Mouse (Mus musculus): Measurements from ENCODE around the gene Sema3b. TPM values are rescaled to one million over a fixed set of nuclear protein-coding genes. Genes with fewer than 3 reads are reported as not detected.

The Sema3b gene
- polyA plus RNA-seq, 1 experiment from 2014 or later = 3.4 TPM

DNA sequence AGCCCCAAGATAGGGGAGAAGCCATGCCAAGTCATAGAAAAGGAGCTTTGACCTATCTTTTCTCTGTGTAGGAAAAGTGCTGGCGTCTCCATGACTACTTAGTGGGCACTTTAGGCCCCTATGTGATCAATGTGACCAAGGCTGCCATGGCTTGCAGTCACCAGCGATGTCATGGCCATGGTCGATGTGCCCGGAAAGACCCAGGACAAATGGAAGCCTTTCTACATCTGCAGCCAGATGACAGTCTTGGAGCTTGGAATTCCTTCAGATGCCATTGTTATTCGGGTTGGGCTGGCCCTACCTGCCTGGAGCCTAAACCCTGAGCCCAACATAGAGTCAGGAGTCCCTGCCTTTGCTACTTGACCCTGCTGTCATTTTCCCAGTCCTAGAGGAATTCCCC, 22.5 kb downstream of the Sema3b start:
- DNase-seq (ENCODE audit: low spot score) = no peak
- no peaks in the 10 kb centered on the region for H3K9me3 ChIP-seq (ENCODE audit: control insufficient read depth, low read length)
- ATAC-seq (ENCODE audit: insufficient number of reproducible peaks, low FRiP score, low TSS enrichment, low read depth) = no peak
- no peak overlapping the region for H3K9ac ChIP-seq (ENCODE audit: low read length)
- 90% methylated on average over 5 of the region's 5 CpGs for WGBS
- H3K27me3 ChIP-seq (ENCODE audit: control insufficient read depth, insufficient read depth, low read length) = no peaks in the 10 kb centered on the region
- H3K4me1 ChIP-seq (ENCODE audit: control insufficient read depth, insufficient read depth, low read length) = peaks cover 4% of the 10 kb centered on the region
- H3K4me3 ChIP-seq (ENCODE audit: low read depth, low read length) = no peak overlapping the region
- H3K36me3 ChIP-seq (ENCODE audit: control insufficient read depth, insufficient read depth, low read length) = peaks cover 21% of the 10 kb centered on the region
- H3K27ac ChIP-seq (replicated peaks; ENCODE audit: low read depth, low read length) = no peak overlapping the region
- no peak overlapping the region for H3K4me2 ChIP-seq (ENCODE audit: low read depth, severe bottlenecking)

DNA sequence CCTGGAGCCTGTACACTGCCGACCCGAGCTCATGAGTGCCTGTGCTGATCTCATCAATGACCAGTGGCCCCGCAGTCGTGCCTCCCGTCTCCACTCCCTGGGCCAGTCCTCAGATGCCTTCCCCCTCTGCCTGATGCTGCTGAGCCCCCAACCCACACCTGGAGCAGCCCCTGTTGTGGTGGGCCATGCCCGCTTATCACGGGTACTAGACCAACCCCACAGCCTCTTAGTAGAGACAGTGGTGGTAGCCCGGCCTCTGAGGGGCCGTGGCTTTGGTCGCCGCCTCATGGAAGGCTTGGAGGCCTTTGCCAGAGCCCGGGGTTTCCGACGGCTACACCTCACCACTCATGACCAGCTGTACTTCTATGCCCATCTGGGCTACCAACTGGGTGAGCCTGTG, 25.9 kb downstream of the Sema3b start:
- Histone ChIP-seq H3K9me3 (ENCODE audit: control insufficient read depth, low read length) (no peaks in the 10 kb centered on the region), H3K27me3 (ENCODE audit: control insufficient read depth, insufficient read depth, low read length) (no peaks in the 10 kb centered on the region), H3K4me2 (ENCODE audit: low read depth, severe bottlenecking) (no peak overlapping the region), H3K9ac (ENCODE audit: low read length) (no peak overlapping the region), H3K4me3 (ENCODE audit: low read depth, low read length) (no peak overlapping the region), H3K27ac (replicated peaks; ENCODE audit: low read depth, low read length) (no peak overlapping the region), H3K4me1 (ENCODE audit: control insufficient read depth, insufficient read depth, low read length) (peaks cover 5% of the 10 kb centered on the region), H3K36me3 (ENCODE audit: control insufficient read depth, insufficient read depth, low read length) (peaks cover 7% of the 10 kb centered on the region)
- no peak for ATAC-seq (ENCODE audit: insufficient number of reproducible peaks, low FRiP score, low TSS enrichment, low read depth)
- 94% methylated on average over 14 of the region's 14 CpGs for WGBS
- DNase-seq (ENCODE audit: low spot score) = no peak

DNA sequence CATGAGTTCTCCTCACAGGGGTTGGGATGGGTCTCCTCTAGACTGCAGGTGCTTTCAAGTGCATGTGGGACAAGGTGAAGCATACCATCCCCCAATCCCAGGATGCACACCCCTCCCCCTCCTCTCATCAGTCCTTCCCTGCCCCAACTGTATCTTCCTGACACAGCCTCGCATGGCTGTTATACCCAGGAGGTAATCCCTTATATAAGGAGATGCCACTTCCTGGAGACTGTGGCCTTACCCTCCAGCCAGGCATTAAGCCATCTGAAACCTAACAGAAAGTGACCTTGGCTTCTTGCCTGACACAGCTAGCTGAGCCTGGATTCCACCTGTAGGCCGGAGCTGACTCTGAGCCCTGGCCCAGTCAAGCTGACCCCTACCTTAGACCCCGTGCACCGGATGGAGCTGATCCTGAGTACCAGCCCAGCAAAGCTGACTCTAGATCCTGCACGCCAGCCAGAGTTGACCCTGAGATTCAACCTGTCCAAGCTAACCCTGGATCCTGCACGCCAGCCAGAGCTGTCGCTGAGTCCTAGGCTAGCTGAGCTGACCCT, 26.4 kb downstream of the Sema3b start:
- Histone ChIP-seq H3K27ac (replicated peaks; ENCODE audit: low read depth, low read length) (no peak overlapping the region), H3K9me3 (ENCODE audit: control insufficient read depth, low read length) (no peaks in the 10 kb centered on the region), H3K9ac (ENCODE audit: low read length) (no peak overlapping the region), H3K4me1 (ENCODE audit: control insufficient read depth, insufficient read depth, low read length) (peaks cover 9% of the 10 kb centered on the region), H3K4me2 (ENCODE audit: low read depth, severe bottlenecking) (no peak overlapping the region), H3K4me3 (ENCODE audit: low read depth, low read length) (no peak overlapping the region), H3K36me3 (ENCODE audit: control insufficient read depth, insufficient read depth, low read length) (peaks cover 7% of the 10 kb centered on the region), H3K27me3 (ENCODE audit: control insufficient read depth, insufficient read depth, low read length) (no peaks in the 10 kb centered on the region)
- no peak for DNase-seq (ENCODE audit: low spot score)
- WGBS = 92% methylated on average over 7 of the region's 7 CpGs
- ATAC-seq (ENCODE audit: insufficient number of reproducible peaks, low FRiP score, low TSS enrichment, low read depth) = no peak

DNA sequence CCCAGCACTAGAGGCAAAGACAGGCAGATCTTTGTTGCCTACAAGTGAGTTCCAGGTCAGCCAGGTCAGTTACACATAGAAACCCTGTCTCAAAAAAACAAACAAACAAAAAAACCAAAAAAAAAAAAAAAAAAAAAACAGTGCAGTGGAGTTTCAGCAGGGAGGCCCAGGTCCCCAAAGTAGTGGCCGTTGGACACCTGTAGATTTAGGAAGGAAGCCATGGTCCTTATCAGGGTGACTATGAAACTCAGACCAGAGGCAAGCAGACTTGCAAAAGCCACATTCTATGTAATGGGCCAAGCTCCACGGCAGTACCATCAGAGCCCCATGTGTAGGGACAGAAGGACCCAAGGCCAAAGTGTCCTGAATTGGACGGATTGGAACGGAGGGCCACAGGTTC, 27.4 kb downstream of the Sema3b start:
- WGBS = 75% methylated on average over 4 of the region's 4 CpGs
- Histone ChIP-seq H3K9me3 (ENCODE audit: control insufficient read depth, low read length) (no peaks in the 10 kb centered on the region), H3K4me1 (ENCODE audit: control insufficient read depth, insufficient read depth, low read length) (peaks cover 18% of the 10 kb centered on the region), H3K4me2 (ENCODE audit: low read depth, severe bottlenecking) (peak overlapping the region; percentile 95), H3K27ac (replicated peaks; ENCODE audit: low read depth, low read length) (no peak overlapping the region), H3K9ac (ENCODE audit: low read length) (peak overlapping the region; percentile 82; the same call in 1 of the 2 replicates), H3K36me3 (ENCODE audit: control insufficient read depth, insufficient read depth, low read length) (peaks cover 7% of the 10 kb centered on the region), H3K27me3 (ENCODE audit: control insufficient read depth, insufficient read depth, low read length) (no peaks in the 10 kb centered on the region), H3K4me3 (ENCODE audit: low read depth, low read length) (peak overlapping the region; percentile 64)
- ATAC-seq (ENCODE audit: insufficient number of reproducible peaks, low FRiP score, low TSS enrichment, low read depth) (no peak), DNase-seq (ENCODE audit: low spot score) (no peak)

DNA sequence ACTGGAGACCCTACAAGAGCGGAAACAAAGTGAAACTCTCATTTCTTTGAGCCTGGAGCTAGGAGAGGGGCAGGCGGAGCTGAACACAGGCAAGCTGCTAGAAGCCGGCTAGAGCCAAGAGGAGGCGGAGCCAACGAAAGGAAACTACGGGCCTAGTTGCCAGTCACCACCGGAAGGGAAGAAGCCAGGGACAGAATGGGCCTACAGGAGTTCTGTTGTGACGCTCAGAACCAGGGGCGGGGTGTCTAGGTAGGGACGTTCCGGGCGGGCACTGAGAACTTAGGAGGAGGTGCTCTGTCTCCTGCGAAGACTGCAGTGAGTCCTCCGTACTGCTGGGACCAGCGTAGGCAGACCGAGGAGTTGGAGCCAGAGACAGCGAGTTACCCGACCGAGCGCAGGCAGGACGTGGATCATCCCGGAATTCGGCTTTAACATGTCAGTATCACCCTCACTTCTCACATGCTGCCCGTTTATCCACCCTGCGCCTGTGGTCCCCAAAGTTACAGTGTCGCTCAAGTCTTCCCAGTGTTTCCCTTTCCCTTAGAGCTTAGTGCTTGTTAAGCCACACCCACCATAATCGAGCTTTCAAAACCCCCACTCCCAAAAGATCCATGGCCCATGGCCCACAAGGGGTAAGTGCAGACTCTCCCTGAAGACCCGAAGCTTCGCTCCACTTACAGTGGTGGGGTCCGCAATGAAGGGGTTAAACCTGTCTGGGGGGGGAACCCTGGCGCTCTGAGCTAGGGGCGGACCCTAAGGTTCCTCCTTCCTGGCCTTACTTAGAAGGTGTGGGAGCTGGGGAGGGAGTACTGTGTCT, 28.3 kb downstream of the Sema3b start, which contains the start of gene Hyal3:
Gene Hyal3 (plus strand): TSS at position 318 of the 817 bp plus-strand sequence.
- DNase-seq (ENCODE audit: low spot score) (peak; percentile 85), ATAC-seq (ENCODE audit: insufficient number of reproducible peaks, low FRiP score, low TSS enrichment, low read depth) (peak; percentile 36; the same call in 1 of the 2 replicates)
- Histone ChIP-seq H3K36me3 (ENCODE audit: control insufficient read depth, insufficient read depth, low read length) (peaks cover 7% of the 10 kb centered on the region), H3K9me3 (ENCODE audit: control insufficient read depth, low read length) (no peaks in the 10 kb centered on the region), H3K4me2 (ENCODE audit: low read depth, severe bottlenecking) (peak within 1 kb of the TSS; percentile 95), H3K4me3 (ENCODE audit: low read depth, low read length) (peak within 1 kb of the TSS; percentile 64), H3K9ac (ENCODE audit: low read length) (peak within 1 kb of the TSS; percentile 82), H3K27me3 (ENCODE audit: control insufficient read depth, insufficient read depth, low read length) (no peaks in the 10 kb centered on the region), H3K4me1 (ENCODE audit: control insufficient read depth, insufficient read depth, low read length) (peaks cover 24% of the 10 kb centered on the region), H3K27ac (replicated peaks; ENCODE audit: low read depth, low read length) (peak within 1 kb of the TSS; percentile 88)
- WGBS = 0% methylated on average over 32 of the region's 32 CpGs

DNA sequence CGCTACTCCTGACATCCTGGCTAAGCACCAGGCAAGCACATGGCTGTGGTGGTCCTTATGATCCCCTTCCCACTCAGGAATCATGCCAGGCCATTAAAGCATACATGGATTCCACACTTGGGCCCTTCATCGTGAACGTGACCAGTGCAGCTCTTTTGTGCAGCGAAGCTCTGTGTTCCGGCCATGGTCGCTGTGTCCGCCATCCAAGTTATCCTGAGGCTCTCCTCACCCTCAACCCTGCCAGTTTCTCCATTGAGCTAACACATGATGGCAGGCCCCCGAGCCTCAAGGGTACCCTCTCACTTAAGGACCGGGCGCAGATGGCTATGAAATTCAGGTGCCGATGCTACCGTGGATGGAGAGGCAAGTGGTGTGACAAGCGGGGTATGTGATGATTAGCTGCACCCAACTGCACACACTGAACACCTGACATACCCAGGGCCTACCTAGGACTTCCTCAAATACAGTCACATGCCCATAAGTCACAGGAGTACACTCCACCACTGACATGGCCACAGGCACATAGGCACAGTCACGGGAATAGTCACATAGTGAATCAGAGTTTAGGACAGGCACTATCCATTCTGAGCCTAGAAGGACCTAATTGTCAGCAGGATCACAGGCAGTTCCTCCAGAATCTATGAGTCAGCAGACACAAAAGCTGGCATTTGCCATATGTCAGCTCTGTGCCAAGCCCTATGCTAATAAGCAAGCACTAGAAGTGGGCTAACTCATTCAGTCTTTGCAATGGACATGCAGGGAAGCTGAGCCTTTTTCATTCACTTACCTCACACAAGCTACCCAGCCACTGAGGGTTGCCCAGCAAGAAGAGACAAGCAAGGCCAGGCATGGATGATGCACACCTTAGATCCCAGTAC, 29.8 kb downstream of the Sema3b start:
- Histone ChIP-seq H3K4me1 (ENCODE audit: control insufficient read depth, insufficient read depth, low read length) (peaks cover 24% of the 10 kb centered on the region), H3K27me3 (ENCODE audit: control insufficient read depth, insufficient read depth, low read length) (no peaks in the 10 kb centered on the region), H3K27ac (replicated peaks; ENCODE audit: low read depth, low read length) (no peak overlapping the region), H3K36me3 (ENCODE audit: control insufficient read depth, insufficient read depth, low read length) (peaks cover 7% of the 10 kb centered on the region), H3K4me2 (ENCODE audit: low read depth, severe bottlenecking) (no peak overlapping the region), H3K9ac (ENCODE audit: low read length) (no peak overlapping the region), H3K4me3 (ENCODE audit: low read depth, low read length) (no peak overlapping the region), H3K9me3 (ENCODE audit: control insufficient read depth, low read length) (no peaks in the 10 kb centered on the region)
- ATAC-seq (ENCODE audit: insufficient number of reproducible peaks, low FRiP score, low TSS enrichment, low read depth) = no peak
- WGBS = 97% methylated on average over 14 of the region's 14 CpGs
- no peak for DNase-seq (ENCODE audit: low spot score)

DNA sequence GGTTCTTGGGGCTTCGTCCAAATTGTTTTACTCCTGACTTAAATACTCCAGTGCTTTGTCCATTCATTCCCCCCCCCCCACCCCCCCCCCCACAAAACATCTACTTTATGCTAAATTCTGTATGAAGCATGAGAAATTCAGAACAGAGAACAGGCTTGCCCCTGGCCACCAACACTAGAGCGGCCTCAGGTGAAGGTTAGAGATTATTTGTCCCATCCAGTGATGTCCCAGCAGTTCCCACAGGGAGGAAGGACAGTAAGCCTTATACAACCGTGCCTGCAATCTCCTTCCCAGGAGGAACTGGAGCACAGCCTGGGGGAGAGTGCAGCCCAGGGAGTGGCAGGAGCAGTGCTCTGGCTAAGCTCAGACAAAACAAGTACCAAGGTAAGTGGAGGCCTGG, 30.4 kb downstream of the Sema3b start, which contains the start of gene Naa80:
Gene Naa80 (plus strand): TSS at position 301 of the 400 bp plus-strand sequence.
- Histone ChIP-seq H3K36me3 (ENCODE audit: control insufficient read depth, insufficient read depth, low read length) (peaks cover 10% of the 10 kb centered on the region), H3K27ac (replicated peaks; ENCODE audit: low read depth, low read length) (no peak within 1 kb of the TSS), H3K4me3 (ENCODE audit: low read depth, low read length) (no peak within 1 kb of the TSS), H3K9ac (ENCODE audit: low read length) (no peak within 1 kb of the TSS), H3K4me2 (ENCODE audit: low read depth, severe bottlenecking) (no peak within 1 kb of the TSS; the same call in 1 of the 2 replicates), H3K4me1 (ENCODE audit: control insufficient read depth, insufficient read depth, low read length) (peaks cover 24% of the 10 kb centered on the region), H3K9me3 (ENCODE audit: control insufficient read depth, low read length) (no peaks in the 10 kb centered on the region), H3K27me3 (ENCODE audit: control insufficient read depth, insufficient read depth, low read length) (no peaks in the 10 kb centered on the region)
- ATAC-seq (ENCODE audit: insufficient number of reproducible peaks, low FRiP score, low TSS enrichment, low read depth) (no peak), DNase-seq (ENCODE audit: low spot score) (no peak)
- 72% methylated on average over 3 of the region's 3 CpGs for WGBS

DNA sequence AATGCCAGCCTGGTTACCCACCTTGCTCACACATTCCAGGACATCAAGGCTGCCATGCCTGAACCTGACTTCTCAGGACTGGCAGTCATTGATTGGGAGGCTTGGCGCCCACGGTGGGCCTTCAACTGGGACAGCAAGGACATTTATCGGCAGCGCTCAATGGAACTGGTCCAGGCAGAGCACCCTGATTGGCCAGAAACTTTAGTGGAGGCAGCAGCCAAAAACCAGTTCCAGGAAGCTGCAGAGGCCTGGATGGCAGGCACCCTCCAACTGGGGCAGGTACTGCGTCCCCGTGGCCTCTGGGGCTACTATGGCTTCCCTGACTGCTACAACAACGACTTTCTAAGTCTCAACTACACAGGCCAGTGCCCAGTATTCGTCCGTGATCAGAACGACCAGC, 31.2 kb downstream of the Sema3b start:
- DNase-seq (ENCODE audit: low spot score) (no peak), ATAC-seq (ENCODE audit: insufficient number of reproducible peaks, low FRiP score, low TSS enrichment, low read depth) (no peak)
- no peaks in the 10 kb centered on the region for H3K9me3 ChIP-seq (ENCODE audit: control insufficient read depth, low read length)
- H3K36me3 ChIP-seq (ENCODE audit: control insufficient read depth, insufficient read depth, low read length) = peaks cover 4% of the 10 kb centered on the region
- H3K9ac ChIP-seq (ENCODE audit: low read length) = no peak overlapping the region
- WGBS = 94% methylated on average over 10 of the region's 10 CpGs
- no peak overlapping the region; the same call in 1 of the 2 replicates for H3K4me2 ChIP-seq (ENCODE audit: low read depth, severe bottlenecking)
- no peak overlapping the region for H3K27ac ChIP-seq (replicated peaks; ENCODE audit: low read depth, low read length)
- H3K4me1 ChIP-seq (ENCODE audit: control insufficient read depth, insufficient read depth, low read length) = peaks cover 24% of the 10 kb centered on the region
- H3K27me3 ChIP-seq (ENCODE audit: control insufficient read depth, insufficient read depth, low read length) = no peaks in the 10 kb centered on the region
- H3K4me3 ChIP-seq (ENCODE audit: low read depth, low read length) = no peak overlapping the region

Measured in limb, embryonic 11.5 days (tissue).